Mouse (Mus musculus) liver, embryonic 14.5 days (tissue): ENCODE results near the gene Prrc2b.

ENCODE experiments used
- CTCF ChIP-seq: IDR thresholded peaks from 2 replicates; pipeline ENCODE4 v1.5.1; 2016; ENCODE audit warnings: antibody characterized with exemption, low read depth, control low read depth
- EP300 ChIP-seq: IDR thresholded peaks from 2 replicates; pipeline ENCODE4 v1.6.1; 2016; ENCODE audit warnings: antibody characterized with exemption, low read depth

- TF ChIP-seq CTCF (peak; percentile 68), EP300 (no peak)
Measured at GRCm38 (mm10) chr2:32260635-32261034, 109.8 kb downstream of the Prrc2b start.
